Mouse (Mus musculus) thymus, postnatal 25 days (tissue): ENCODE results near the gene Uqcr11.
A peak's percentile ranks its signal among the peaks of the same experiment; 100 is the strongest.

Source experiments
- DNase-seq: peaks from one replicate; pipeline ENCODE4 v3.0.0; 2022

Uqcr11 gene

DNA sequence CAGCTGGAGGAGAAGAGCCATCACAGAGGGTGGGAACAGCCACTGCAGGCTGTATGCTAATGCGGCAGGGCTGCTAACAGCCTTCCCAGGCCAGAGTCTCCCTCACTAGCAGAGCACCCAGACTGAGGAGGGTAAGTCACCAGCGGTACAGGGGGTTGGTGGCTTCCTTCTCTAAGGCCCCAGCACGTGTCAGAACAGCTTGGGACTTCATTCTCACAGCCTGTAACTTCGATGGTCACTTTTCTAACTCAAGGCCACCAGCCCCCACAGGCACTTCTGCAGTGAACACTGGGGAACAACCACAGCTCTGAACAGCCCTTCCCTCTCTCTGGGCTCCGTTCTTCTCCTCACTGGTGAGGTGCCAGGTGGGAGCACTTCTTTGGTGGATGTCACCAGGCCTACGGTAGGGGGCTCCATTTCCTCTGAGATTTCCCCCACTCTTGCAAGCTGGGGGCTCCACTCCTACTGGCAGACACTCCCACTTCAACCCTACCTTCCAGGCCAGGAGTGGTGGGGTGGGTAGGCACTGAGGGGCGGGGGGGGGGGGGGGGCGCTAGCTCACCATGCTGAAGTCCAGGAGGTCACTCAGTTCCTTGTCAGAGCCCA, 23.8 kb upstream of the Uqcr11 start:
- peak; percentile 35 for DNase-seq

DNA sequence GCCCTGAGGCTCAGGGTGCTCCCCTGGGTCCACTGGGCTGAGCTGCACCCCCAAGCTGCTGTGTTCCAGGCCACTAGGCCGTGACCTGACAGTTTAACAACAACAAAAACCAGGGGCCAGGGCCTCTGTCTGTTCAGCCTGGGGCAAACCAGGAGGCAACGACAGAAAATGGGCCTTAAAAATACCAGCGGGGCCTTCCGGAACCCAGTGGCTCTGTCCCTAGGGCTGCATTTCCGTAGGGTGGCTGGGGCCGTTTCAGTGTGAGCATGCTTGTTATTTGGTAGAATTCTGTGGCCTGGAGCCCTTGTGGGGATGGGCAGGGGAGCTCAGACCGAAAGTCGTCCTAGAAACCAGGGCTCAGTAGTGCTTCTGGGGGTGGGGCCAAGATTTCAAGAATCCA, 23.2 kb upstream of the Uqcr11 start:
- no peak for DNase-seq

DNA sequence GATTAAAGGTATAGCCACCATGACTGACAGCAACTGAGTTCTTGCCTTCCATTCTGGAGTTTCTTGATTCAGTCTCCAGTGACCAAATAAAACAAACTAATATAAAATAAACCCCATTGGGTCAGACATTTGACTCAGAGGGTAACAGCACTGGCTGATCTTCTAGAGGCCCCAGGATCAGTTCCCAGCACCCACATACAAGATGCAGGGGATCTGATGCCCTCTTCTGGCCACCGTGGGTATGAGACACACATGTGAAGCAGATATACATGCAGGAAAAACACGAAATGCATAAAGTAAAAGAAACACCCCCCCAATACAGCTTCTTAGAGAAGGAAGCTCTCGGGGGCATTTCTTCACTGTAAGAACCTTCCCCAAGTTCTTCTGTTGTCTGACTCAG, 18.4 kb upstream of the Uqcr11 start:
- no peak for DNase-seq

DNA sequence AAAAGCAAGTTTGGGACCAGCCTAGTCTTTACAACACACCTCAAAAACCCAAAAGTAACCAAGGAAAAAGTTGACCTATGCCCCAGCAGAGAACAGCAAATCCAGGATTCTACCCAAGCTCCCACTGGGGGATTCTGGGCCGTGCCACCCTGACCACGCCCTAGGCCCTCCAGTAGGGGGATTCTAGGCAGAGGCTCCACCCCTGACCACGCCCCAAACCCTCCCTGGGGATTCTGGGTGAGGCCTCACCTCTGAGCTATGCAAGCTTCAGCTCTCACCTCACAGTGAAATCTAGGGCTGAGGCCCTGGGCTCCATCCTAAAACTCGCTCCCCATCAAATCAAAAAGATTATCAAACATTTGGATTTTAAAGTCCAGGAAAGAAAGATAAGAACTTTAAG, 16.9 kb upstream of the Uqcr11 start:
- DNase-seq: peak; percentile 39

DNA sequence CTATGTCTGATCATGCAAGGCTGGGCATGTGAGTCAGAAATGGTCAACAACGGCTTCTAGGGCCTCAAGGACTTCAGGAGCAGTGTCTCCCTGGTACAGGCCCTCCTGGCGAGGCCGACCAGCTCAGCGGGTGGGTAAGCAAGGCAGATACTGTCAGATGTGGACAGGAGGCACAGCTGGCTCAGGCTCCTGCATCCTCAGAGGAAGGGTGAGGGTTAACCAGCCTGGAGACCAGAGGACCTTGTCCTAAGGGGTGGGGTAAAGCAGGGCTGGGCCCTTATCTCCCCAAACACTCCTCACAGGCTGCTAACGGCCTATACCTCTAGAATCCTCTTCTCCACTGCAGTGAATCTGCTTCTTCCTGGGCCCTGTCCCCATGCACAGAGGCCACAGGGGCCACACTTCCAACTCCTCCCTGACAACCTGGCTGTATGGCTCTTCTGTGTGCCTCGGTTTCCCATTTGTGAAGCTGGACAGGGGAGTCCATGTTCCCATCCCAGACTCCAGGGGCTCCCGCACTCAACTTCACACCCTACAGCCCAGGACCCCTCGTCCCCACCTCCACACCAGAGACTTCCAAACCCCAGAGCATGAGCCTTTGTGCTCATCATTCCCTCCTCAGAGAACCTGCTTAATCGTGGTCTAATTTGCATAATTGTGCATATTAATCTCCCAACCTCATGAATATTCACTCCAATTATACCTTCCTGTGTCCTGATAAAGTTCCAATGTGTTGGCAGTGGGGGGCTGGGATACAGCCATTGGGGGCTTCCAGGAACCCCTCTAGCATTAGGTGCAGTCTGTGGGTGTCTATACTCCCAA, 15.2 kb upstream of the Uqcr11 start:
- DNase-seq: no peak

DNA sequence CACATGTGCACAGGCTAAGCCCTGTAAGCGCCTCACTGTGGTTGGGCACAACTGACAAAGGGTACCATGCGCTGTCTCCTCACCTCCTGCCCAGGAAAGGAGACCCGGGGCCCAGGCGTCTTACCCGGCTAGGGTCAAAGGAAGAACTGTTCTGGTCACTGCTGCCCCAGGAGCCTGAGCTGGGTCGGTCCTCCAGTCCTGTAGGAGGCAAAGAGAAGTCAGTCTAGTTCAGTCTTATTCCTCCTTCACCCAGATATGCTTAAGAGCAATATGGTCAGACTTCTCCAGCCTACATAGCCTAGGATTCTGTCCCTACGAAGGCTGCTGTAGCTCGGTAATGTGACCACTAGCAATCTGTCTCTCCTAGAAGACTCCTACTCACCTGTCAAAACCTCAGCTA, 14.6 kb upstream of the Uqcr11 start:
- DNase-seq: no peak

DNA sequence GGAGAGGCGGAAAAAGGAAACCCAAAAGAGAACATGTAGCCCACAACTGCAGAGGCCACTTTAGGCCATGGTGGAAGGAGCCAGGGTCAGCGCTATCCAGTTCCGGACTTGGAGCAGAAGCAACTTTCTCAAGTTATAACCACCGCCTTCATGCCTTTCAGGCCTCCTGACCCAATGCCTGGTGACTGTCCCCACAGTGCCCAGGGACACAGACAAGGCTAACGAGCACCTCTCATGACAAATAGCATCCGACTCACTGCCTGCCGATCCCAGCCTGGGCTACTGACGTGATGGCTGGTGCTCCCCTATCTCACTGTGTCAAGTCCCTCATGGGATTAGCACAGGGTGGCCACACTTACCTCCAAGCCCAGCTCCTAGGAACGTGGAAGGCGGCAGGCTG, 14.1 kb upstream of the Uqcr11 start:
- no peak for DNase-seq

DNA sequence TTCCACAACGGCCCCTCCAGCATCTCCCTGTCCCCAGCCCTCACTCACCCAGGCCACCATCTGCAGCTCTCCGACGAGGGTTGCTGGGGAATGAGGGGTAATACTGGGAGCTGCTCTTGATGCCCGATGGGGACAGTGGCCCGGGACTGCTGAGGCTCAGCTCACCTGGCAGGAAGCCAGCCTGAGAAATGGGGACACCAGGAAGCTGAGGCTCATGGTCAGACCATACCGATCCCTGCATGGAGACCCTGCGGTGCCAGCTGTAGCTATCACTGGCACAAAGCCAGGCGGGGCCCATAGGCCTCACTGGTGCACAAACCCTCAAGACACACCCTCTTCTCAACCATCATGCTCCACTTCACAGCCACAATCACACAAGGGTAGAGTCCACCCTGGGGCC, 12.8 kb upstream of the Uqcr11 start:
- DNase-seq: no peak

DNA sequence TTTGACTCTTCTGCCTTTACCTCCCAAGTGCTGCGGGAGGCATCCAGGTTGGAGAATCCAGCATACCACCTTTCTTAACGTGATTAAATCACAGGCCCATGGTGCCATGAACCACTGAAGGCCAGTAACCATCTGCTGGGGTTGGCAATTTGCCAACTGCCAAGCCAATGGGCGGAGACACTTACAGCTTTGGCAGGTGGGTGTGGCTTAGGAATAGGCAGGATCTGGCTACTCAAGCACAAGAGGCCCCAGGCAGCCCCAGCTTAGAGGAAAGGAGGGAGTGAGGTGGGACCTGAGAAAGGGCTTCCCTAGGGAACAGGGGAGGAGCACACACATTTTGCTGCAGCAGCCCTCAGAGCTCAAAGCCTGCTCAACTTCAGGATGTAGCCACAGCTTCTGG, 11.7 kb upstream of the Uqcr11 start:
- DNase-seq: no peak

DNA sequence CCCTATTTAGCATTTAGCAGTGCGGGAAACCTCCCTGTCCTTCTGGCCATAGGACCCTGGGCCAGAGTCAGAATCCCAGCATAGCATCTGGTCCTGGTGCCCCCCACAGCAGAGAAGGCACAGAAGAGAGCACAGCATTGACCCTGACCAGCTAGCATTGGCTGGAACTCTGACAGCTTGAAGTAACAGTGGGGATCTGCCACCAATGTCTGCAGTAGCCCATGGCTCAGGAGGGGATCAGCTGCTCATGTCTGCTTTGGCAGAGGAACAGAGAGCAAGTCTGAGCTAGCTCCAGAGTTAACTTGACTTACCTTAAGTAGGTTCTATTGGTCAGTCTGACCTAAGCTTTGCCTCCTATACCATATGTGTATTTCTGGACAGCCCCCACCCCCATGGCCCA, 11.2 kb upstream of the Uqcr11 start:
- DNase-seq: no peak

DNA sequence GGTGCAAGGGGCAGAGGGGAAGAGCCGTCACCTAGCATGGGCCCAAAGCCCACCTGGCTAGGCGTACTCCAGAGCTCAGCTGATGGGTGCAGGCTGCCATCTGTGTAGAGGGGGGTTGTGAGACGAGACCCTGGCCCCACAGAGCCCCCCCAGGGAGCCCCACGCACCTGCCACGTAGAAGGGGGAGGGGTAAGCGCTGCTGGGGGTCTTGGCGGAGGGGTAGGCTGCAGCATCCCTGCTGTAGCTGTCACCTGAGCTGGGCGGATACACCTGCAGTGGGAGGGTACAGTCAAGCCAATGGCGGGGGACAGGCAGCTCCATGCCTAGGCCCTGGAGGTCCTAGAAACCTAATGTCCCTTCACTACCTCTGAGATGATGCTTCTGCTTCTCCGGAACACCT, 10.7 kb upstream of the Uqcr11 start:
- no peak for DNase-seq

DNA sequence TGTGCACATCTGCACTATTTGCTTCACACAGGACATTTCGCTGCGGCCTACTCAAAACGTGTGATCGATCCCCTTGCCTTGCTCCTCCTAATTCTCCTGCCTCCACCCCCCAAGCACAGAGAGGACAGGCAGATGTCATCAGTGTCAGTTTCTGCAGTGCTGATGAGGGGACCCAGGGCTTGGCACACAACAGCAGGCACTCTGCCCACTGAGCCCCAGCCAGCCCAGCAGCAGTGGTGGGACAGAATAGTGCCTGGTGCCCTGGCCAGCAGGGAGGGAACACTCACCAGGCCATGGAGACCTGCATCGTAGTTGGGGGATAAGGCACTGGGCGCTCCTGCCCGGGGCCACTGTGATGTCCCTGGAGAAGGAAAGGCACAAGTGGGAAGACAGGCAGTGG, 8.9 kb upstream of the Uqcr11 start:
- DNase-seq: no peak

DNA sequence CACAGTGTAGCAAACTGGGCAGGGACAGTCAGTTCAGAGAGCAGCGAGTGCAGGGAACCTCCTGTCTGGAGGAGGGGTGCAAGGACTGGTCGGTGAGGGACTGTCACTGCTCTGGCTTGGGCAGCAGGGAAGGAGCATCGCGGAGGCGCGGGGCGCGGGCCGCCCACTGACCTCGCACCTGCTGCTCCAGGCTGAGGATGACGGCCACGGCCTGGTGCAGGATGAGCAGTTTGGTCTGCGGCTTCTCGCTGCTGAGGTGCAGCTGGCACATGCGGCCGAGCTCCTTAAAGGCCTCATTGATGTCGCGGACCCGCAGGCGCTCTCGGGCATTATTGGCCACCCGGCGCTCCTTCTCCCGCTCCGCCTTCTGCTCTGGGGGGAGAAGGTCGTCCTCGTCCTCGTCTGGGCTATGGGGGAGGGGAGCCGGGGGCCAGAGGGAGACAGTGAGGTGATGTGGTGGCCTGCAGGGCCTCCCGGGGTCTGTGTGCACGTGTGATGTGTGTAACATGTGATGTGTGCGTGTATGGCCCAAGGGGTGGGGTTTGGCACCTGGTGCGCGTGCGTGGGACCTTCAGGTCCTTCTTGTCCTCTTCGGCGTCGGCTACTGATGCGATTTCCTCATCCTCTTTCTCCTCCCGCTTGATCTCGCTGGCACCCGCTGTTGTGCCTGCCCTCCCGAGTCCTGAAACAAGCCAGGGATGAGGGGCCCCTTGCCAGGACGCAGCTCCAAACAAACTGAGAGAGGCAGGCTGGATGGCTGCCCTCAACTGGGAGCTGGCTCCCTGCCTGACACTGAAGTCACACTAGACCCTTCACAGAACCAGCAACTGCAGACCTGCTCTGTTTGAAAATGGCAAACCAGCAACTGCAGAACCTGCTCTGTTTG, 6.3 kb upstream of the Uqcr11 start:
- no peak for DNase-seq

DNA sequence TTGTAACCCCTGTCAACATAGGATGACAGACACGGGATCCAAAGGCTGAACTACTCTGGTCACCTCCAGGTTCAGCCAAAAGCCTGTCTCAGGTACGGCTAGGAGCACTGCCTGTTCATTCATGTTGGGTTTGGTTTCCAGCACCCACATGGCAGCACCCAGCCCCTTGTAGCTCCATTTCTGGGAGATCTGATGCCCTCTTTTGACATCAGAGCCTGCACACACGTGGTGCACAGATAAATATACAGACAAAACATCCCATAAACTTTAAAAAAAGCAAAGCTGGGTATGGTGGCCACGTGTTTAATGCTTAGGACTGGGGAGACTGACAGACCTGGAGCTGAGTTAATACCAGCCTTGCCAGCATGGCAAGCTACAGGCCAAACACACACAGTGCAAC, 1.3 kb upstream of the Uqcr11 start:
- DNase-seq: no peak

DNA sequence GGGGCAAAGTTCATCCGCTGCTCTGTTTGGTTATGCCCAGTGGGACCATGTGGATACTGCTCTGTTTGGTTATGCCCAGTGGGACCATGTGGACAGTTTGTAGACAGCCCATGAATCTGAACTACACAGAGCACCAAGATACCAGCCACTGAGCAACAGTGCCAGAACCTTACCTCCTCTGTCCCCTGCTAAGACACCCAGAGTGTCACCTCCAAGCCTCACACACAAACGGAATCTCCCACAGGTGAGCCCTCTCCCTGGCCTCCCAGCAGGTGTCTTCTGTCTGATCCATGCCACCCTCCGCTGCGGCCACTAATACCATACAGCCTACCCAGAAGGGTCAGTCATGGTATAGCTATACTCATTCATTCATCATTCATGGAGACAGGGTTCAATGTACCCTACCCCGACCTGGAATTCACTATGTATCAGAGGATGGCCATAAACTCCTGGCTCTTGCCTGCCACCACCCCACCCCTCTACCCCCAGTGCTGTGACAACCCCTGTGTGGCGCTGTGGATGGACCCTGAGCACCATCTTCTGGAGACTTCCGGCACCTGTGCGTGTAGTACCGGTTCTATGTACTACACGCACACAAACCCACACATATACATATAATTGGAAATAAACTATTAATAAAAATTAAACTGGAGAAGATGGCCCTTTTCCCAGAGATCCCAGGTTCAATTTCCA, 1.0 kb downstream of the Uqcr11 start:
- DNase-seq: peak; percentile 38

DNA sequence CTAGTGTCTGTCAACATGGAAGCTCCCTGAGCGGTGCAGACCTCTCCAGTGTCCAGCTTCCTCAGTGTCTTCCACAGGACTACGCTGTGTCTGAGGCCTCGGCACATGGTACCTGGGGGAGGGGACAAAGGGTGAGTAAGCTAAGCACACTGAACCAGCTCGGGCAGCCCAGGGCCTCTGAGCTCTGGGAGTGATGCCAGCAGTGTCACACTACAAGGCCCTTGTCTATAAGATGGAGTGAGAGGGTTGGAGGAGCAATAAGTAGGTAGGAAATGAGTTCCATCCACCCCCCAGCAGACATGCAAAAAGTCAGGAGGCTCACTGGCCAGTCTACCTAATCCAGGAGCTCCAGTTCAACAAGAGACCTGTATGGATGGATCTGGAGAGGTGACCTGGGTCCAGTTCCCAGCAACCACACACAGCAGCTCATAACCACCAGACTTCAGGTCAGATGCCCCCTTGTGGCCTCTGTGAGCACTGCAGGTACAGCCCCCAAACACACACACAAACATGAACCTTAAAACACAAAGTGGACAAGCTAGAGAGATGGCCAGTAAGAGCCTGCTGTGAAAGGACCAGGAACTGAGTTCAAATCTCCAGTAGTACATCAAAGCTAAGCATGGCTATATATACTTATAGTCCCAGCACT, 3.5 kb downstream of the Uqcr11 start:
- peak; percentile 40 for DNase-seq

DNA sequence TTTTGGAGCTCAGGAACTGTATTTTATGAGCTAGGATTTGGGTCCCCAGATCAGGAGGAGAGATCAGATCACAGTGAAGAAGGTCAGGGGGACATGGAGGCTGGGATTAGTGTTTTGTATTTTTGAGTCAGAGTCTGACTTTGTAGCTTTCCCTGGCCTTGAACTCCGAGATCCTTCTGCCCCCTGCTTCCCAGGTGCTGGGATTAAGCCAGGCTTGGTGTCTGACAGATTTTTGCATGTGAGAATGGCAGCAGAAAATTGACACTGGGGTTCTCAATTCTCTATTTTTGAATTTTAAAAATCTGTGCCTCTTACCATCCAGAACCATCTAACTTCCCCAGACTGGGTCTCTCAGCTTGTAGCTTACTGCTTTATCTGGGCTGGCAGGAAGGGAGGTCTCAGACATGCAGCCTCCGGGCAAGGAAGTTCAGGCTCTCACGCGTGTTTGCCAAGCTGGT, 5.9 kb downstream of the Uqcr11 start:
- DNase-seq: no peak

DNA sequence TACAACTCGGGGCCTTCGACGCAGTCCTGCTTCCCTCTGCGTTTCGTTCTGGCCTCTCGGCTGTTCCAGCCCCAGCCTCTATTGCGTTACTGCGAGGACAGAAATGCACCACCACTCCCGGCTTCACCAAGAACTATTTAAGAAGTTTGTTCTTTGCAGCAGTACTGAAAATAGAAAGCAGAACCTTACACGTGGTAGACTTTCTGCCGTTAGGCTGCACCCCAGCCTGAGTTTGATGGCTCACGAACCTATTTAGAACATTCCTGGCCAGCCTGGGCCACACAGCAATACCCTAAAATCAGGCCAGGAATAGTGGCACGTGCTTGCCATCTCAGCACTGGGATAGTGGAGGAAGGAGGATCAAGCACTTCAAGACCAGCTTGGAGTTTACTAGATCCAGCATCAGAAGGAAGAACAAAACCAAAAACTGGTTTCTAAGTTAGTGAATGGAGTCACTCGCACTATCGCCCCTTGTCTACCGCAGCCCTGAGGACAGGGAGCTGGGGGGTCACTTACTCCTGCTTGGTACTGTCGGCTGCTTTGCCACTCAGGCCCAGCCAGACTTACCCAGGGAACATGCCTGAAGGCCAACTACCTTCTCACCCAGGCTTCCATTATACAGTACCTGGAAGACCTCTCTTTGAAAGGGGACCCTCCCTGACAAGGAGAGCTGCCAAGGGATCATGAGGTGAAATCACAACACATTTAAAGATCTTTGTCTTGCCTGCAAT, 6.5 kb downstream of the Uqcr11 start:
- DNase-seq: no peak

DNA sequence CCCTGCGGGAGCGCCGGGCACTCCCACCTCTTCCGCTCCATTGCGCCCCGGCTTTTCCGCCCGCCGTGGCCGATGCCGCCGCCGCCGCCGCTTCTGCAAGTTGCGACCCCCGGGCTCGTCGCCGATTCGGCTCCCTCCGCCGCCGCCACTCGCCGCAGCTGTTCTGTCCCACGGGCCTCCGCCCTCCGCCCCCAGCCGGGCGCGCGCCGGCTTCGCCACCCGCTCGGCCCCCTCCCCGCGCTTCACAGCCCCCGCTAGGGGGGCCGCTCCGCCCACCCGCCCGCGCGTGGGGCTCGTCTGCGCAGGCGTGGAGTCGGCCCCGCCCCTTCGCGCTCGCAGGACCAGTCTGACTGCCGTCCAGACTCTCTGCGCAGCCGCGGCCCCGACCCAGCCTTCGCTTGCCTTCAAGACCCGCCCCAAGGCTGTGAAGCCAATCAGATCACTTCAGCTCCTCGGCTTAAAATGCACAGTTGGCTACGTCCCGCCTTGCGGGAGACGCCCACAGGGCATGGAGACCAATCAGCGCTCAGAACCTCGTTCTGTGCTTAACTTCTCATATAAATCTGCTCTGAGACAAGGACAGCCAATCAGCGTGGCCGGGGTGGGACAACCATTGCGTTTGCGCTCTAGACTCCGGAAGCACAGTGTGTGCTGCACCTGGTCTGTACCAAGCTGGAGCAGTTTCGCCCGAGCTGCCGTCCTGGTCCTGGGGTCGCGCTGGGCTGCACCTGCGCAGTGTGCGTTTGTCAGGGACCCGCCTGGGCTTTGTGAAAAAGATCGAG, 7.2 kb downstream of the Uqcr11 start, which contains the start of gene Mbd3:
TSS of gene Mbd3 (minus strand) at position 360 of the 782 bp plus-strand sequence.
- peak; percentile 99 for DNase-seq

DNA sequence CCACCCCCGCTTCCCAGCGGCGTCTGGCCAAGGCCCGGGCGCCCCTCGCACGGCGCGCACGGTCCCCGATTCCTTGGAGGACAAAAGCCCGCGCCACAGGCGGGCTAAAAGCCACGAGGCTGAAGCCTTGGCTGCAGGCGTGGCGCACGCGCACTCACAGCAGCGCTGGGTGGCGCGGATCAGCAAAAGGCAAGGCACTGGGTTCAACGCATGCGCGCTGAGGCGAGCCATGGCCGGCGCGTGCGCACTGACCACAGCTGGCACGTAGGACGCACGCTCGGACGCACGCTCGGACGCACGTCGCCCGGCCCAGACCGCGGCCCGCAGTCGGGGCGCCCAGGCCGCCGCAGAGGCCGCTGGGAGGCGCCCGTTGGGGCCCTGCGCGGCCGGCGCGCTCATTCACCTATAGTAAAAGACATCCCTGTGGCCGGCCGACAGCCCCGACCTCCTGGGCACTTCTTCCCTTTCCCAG, 7.9 kb downstream of the Uqcr11 start:
- DNase-seq: peak; percentile 96

DNA sequence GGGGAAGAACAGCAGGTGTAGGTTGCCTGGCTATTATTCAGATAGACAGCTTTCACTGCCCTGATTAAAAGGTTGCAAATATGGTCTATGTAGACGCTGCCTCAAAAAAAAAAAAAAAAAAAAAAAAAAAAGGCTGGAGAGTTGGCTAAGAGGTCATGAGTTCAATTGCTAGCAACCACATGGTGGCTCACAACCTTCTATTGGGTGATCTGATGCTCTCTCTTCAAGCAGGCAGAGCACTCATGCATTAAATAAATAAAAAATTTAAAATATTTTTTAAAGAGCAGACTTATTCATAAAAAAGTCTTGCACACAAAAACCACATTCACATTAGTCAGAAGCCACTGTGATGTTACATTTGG, 8.5 kb downstream of the Uqcr11 start:
- DNase-seq: no peak
